Mouse (Mus musculus) heart, postnatal 36 days (tissue): Measurements from ENCODE around the gene Hspe1. TPM values are rescaled to one million over a fixed set of nuclear protein-coding genes. Genes with fewer than 3 reads are reported as not detected.
"Not testable (repeated sequence)": the region's sequence is repeated elsewhere in the genome, so short reads cannot be mapped to it uniquely, and the experiment has no call there.

Source experiments
- DNase-seq, 2 experiments: peaks; one replicate each; pipeline ENCODE4 v3.0.0; 2021 to 2022
- intact Hi-C: fragments of 180-260 bp; cut with DNase I; formaldehyde crosslinking; loops from one replicate; pipeline ENCODE4 v1.15.1; 2025
- total RNA-seq, 2 experiments: library from RNA; stranded (reverse); gene quantifications; 2 replicates each; pipeline ENCODE4 v1.2.3; 2021

Hspe1 gene
- 100 to 1,000 TPM; 167 to 177 TPM for total RNA-seq

- intact Hi-C loops = loop anchor here (1.0 to 5.0 kb wide), 3 partner anchors 43 to 149 kb away; partner anchors contain the start of genes Mars2, Mob4 and Sf3b1
- peak; percentile 99 for DNase-seq
Measured at GRCm38 (mm10) chr1:55087932-55088610, at the start of gene Hspe1, which contains the start of gene Hspd1. Hspe1 (plus strand) TSS chr1:55088132. Hspd1 (minus strand) TSS chr1:55088243.

GRCm38 (mm10) chr1:55039944-55040343 lies 48.0 kb upstream of the Hspe1 start:
- intact Hi-C loops = no loop called here
- no peak for DNase-seq

- intact Hi-C loops = no loop called here
- DNase-seq = no peak
Measured at GRCm38 (mm10) chr1:55041691-55042090, 46.2 kb upstream of the Hspe1 start.

GRCm38 (mm10) chr1:55042246-55042645 lies 45.7 kb upstream of the Hspe1 start:
- no peak for DNase-seq
- intact Hi-C loops = no loop called here

- intact Hi-C loops = no loop called here
- no peak for DNase-seq
Measured at GRCm38 (mm10) chr1:55043164-55043563, 44.8 kb upstream of the Hspe1 start.

- DNase-seq = no peak
- intact Hi-C loops = no loop called here
Measured at GRCm38 (mm10) chr1:55048841-55049587, 38.9 kb upstream of the Hspe1 start.

GRCm38 (mm10) chr1:55051671-55052070 lies 36.3 kb upstream of the Hspe1 start:
- intact Hi-C loops = loop anchor here (1.0 to 2.0 kb wide), 2 partner anchors 24 to 185 kb away; partner anchors contain the start of genes Mars2 and Sf3b1
- no peak for DNase-seq

GRCm38 (mm10) chr1:55052355-55052953 lies 35.5 kb upstream of the Hspe1 start, which contains the start of gene Coq10b:
Coq10b (plus strand) TSS chr1:55052770.
- intact Hi-C loops = loop anchor here (2.0 kb wide), 1 partner anchor 184 kb away; the partner anchor contains the start of gene Mars2
- DNase-seq = peak; percentile 99 to 100

GRCm38 (mm10) chr1:55053005-55053404 lies 34.9 kb upstream of the Hspe1 start:
- intact Hi-C loops = loop anchor here (2.0 kb wide), 1 partner anchor 184 kb away; the partner anchor contains the start of gene Mars2
- peak in 1 of 2 experiments; percentile 76 for DNase-seq

GRCm38 (mm10) chr1:55053596-55053995 lies 34.3 kb upstream of the Hspe1 start:
- intact Hi-C loops = loop anchor here (2.0 kb wide), 1 partner anchor 183 kb away; the partner anchor contains the start of gene Mars2
- DNase-seq = no peak

GRCm38 (mm10) chr1:55055322-55056115 lies 32.4 kb upstream of the Hspe1 start:
- DNase-seq = no peak
- intact Hi-C loops = no loop called here

- intact Hi-C loops, DNase-seq: not testable (repeated sequence)
Measured at GRCm38 (mm10) chr1:55058383-55058782, 29.5 kb upstream of the Hspe1 start.

GRCm38 (mm10) chr1:55061099-55061498 lies 26.8 kb upstream of the Hspe1 start:
- DNase-seq = no peak
- intact Hi-C loops = no loop called here

- intact Hi-C loops = no loop called here
Measured at GRCm38 (mm10) chr1:55061772-55062171, 26.2 kb upstream of the Hspe1 start.

GRCm38 (mm10) chr1:55072328-55072727 lies 15.6 kb upstream of the Hspe1 start:
- DNase-seq, intact Hi-C loops: not testable (repeated sequence)

More at GRCm38 (mm10) chr1:55061772-55062171, 26.2 kb upstream of the Hspe1 start:
- DNase-seq = no peak

GRCm38 (mm10) chr1:55074757-55075156 lies 13.2 kb upstream of the Hspe1 start:
- intact Hi-C loops = no loop called here

GRCm38 (mm10) chr1:55075652-55076394 lies 12.1 kb upstream of the Hspe1 start:
- no peak for DNase-seq
- intact Hi-C loops = loop anchor here (1.0 kb wide), 1 partner anchor 28 kb away; no protein-coding TSS in a partner anchor

More at GRCm38 (mm10) chr1:55074757-55075156, 13.2 kb upstream of the Hspe1 start:
- DNase-seq = no peak

GRCm38 (mm10) chr1:55076395-55076743 lies 11.6 kb upstream of the Hspe1 start:
- intact Hi-C loops = loop anchor here (1.0 kb wide), 1 partner anchor 28 kb away; no protein-coding TSS in a partner anchor

GRCm38 (mm10) chr1:55076849-55077516 lies 10.9 kb upstream of the Hspe1 start:
- intact Hi-C loops = loop anchor here (1.0 kb wide), 1 partner anchor 27 kb away; no protein-coding TSS in a partner anchor
- no peak for DNase-seq

More at GRCm38 (mm10) chr1:55076395-55076743, 11.6 kb upstream of the Hspe1 start:
- DNase-seq = no peak
